Mouse (Mus musculus) cortical plate, adult 2 months (tissue): ENCODE data around the gene C5ar2. TPM values are rescaled to one million over a fixed set of nuclear protein-coding genes. Genes with fewer than 3 reads are reported as not detected.
A peak's percentile ranks its signal among the peaks of the same experiment; 100 is the strongest.

Experiments used
- H3K27ac ChIP-seq: fragments of 200-500 bp; 2 replicates; pipeline ENCODE4 v1.5.1; 2012; ENCODE audit warnings: low read length, control low read depth, inconsistent platforms; ENCODE audit not compliant: insufficient read depth
- H3K4me1 ChIP-seq: fragments of 200-500 bp; 2 replicates; pipeline ENCODE4 v1.6.1; 2011; ENCODE audit warnings: low read length; ENCODE audit not compliant: control insufficient read depth, insufficient read depth
- H3K4me3 ChIP-seq: fragments of 200-500 bp; 2 replicates; pipeline ENCODE4 v1.5.1; 2011; ENCODE audit warnings: mild to moderate bottlenecking, low read length, control low read depth; ENCODE audit not compliant: insufficient read depth
- CTCF ChIP-seq: fragments of 200-500 bp; IDR thresholded peaks from 2 replicates; pipeline ENCODE4 v1.5.1; 2011; ENCODE audit warnings: mild to moderate bottlenecking, control low read depth, low read length; ENCODE audit not compliant: insufficient read depth; ENCODE audit errors: extremely low read depth
- POLR2A ChIP-seq: fragments of 200-500 bp; IDR thresholded peaks from 2 replicates; pipeline ENCODE4 v1.6.1; 2011; ENCODE audit warnings: mild to moderate bottlenecking, low read length, control low read depth; ENCODE audit not compliant: insufficient read depth; ENCODE audit errors: extremely low read depth
- polyA plus RNA-seq: library from polyadenylated mRNA; depleted of rRNA; stranded (reverse); fragments of >200 nt; gene quantifications from 2 replicates; pipeline ENCODE4 v1.2.3, GENCODE M21; 2012; rRNA removed

C5ar2 gene
- polyA plus RNA-seq, 1 experiment, result 0.48 TPM

DNA sequence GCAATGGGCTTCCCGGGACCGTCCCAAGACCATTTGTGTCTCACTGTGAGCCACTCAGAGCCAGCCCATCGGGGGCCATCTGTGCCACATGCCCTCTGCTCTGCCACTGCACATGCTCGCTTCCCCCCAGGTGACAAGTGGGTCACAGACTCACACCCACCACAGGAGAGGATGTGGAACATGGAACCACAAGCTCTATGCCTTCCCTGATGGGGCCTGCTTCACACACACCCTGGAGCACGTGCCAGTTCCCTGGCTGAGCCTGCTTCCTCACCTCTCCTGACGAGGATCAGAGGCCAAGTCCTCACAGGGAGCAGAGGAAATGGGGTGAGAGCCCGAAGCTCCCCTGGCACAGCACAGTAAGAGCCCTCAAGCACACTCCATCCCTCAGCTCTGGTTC is 36.9 kb downstream of the C5ar2 start:
- H3K4me3 ChIP-seq, result no peak overlapping the region
- peak overlapping the region; percentile 31; the same call in 1 of the 2 replicates for H3K27ac ChIP-seq
- TF ChIP-seq CTCF (no peak), POLR2A (no peak)
- peaks cover 2% of the 10 kb centered on the region; the same call in 1 of the 2 replicates for H3K4me1 ChIP-seq

DNA sequence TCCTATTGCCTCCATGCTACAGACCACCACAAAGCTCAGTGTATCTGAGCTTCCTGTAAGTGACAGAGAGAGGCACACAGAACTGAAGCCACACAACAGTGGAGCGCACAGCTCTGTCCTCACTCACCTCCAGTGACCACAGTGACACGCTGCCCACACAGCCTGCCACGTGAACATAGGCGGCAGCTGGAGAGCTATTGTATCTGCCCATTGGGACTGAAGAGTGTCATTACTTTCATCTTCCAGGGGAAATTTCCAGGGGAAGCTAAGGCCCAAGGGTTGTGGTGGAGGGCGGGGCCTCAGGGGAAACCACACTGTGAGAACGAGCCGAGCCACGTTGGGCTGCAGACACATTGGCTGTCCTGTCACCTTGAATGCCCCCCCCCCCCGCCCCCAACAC is 39.2 kb downstream of the C5ar2 start:
- peaks cover 2% of the 10 kb centered on the region; the same call in 1 of the 2 replicates for H3K4me1 ChIP-seq
- H3K4me3 ChIP-seq, result no peak overlapping the region
- H3K27ac ChIP-seq, result no peak overlapping the region
- no peak for TF ChIP-seq POLR2A
- TF ChIP-seq CTCF, result no peak

DNA sequence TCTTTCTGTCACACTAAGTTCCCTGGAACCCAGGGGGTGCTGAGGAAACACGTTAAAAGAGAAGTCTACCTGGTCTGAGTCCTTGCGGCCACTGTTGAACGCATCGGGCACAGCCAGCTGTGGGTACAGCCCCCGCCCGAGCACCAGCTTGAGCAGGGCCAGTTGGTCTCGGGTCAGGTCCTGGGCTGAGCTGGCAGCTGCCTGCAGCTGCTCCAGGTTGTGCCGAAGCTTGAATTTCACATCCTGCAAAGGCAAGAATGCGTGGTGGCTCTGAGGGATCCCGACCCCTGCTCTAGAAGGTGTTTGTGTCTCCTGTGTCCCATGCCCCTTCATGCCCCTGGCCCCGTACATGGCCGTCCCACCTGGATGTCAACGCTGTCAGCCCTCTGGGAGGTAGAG is 40.5 kb downstream of the C5ar2 start:
- TF ChIP-seq CTCF (no peak), POLR2A (no peak)
- H3K4me3 ChIP-seq, result no peak overlapping the region

DNA sequence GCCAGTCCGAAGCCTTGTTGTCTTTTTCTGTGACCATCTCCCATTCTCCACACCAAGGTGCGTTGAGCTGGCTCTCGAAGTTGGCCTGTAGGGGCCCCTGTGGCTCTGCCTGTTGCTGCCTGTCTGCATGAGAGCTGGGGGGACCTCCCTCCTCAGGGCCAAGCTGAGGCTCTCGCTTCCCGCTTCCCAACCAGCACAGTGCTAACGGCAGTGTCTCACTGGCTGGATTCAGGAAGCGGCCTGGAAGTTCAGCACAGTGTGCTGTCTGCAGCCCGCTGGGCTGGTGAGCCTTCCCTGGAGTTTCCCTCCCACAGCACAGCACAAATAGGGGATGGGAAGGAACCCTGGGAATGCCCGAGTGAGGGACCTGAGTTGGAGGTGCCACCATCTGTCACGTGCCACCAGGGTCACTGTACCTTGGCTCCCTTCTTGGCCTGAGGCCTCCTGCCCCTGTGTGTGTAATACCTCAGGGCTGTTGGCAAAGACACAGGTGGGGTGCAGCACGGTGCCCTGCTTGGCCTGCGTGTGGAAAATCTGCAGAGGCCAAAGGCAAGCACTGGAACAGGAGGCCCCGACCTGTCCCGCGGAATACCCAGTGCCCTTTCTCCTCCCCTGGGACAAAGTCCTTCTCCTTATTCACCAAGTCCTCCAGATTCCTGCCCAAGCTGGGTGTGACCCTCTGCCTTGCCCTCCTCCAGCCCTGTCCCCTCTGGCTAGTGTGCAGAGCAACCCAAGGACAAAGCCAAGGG is 41.0 kb downstream of the C5ar2 start:
- no peak overlapping the region for H3K4me3 ChIP-seq
- H3K27ac ChIP-seq, result no peak overlapping the region
- peaks cover 2% of the 10 kb centered on the region; the same call in 1 of the 2 replicates for H3K4me1 ChIP-seq
- no peak for TF ChIP-seq POLR2A
- no peak for TF ChIP-seq CTCF

More for the DNA sequence above, 40.5 kb downstream of the C5ar2 start:
- H3K27ac ChIP-seq, result no peak overlapping the region
- H3K4me1 ChIP-seq, result peaks cover 2% of the 10 kb centered on the region; the same call in 1 of the 2 replicates

DNA sequence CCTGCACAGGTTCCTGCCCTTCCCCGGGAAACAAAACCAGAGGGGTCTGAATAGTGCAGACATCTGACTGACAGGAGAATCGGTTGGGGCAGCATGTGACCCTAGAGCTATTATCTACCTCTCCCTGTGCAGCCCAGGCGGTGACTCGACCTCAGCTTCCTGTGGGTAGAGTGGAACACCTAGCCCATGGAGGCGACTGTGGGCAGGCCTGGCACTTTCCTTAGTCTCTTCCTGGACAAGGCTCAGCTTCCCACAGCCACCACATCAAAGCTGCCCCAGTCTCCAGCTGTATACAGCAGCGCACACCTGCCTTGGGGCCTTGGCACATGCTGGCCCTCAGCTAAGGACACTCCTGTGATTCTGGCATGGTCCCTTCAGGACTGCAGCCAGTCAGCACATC is 42.8 kb downstream of the C5ar2 start:
- TF ChIP-seq POLR2A (no peak), CTCF (no peak)
- no peak overlapping the region for H3K4me3 ChIP-seq
- no peaks in the 10 kb centered on the region for H3K4me1 ChIP-seq
- no peak overlapping the region for H3K27ac ChIP-seq

DNA sequence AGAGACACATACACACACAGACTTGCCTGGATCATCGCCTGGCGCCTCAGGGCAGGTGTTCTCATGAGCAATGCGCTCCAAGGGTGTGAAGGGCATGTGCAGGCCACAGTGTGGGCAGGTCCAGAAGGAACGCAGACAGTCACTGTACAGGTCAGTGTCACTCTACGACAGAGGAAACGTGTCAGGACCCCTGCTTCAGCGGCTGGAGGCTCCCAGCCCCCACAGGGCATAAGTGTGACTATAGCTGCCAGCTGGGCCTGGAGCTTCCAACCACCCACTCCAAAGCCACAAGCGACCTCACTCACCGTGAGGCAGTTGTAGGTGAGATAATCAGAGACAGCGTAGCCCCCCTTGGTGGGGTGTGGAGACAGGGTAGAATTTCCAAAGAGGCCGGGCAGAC is 45.4 kb downstream of the C5ar2 start:
- H3K4me3 ChIP-seq, result no peak overlapping the region
- H3K4me1 ChIP-seq, result no peaks in the 10 kb centered on the region
- H3K27ac ChIP-seq, result no peak overlapping the region
- TF ChIP-seq CTCF, result no peak

DNA sequence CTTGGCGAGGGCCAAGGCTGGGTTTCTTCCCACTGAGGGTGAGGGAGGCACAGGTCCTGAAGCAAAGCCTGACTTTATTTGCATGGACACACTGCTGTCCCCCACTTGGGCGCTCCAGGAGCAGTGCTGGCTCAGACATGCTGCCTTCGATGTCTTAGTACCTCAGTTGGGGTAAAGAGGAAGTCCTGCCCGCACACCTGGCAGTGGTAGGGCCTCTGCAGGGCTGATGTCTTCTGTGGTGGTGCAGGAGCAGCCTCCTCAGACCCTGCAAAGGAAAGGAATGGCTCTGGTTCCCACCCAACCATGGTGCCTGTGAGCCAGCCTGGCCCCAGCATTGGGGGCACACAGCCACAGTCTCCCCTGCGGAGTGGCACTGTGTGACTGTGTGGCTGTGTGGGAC is 46.8 kb downstream of the C5ar2 start:
- Histone ChIP-seq H3K27ac (no peak overlapping the region), H3K4me3 (no peak overlapping the region), H3K4me1 (no peaks in the 10 kb centered on the region)
- TF ChIP-seq CTCF (no peak), POLR2A (no peak)

DNA sequence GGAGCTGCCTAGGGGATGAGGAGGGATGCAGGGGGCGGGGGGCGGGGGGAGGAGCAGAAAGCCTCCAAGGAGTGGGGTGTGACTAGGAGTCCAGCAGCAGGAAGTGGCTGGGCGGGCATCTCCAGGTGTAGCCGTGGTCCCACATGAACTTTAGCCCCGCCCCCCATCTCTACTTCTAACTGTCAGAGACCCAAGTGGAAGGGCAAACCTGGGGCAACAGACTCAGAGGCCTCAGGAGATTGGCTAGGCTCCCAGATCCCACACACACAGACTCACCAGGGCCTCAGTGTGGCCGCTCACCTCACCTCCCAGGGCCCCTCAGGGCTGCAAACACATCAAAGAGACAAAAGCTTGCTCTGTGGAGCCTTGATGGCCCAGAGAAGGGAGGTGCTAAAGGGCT is 47.3 kb downstream of the C5ar2 start:
- Histone ChIP-seq H3K4me1 (no peaks in the 10 kb centered on the region), H3K27ac (no peak overlapping the region), H3K4me3 (no peak overlapping the region)
- TF ChIP-seq CTCF (no peak), POLR2A (no peak)

DNA sequence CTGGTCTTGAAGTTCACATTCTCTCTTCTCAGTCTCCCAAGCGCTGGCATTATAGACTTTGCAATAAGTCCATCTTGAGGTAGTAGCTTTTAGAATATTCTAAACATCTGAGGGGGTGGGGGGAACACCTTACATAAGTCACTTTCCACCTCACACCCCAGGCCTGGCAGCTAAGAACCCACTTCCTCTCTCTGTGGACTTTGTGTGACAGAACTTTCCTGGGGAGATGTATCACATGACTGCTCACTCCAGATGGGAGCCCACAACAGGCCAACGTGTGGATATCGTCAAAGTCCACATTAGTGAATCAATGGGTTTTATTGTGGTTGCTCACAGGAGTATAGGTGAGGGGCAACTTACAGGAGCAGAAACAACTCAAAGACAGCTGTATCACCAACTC is 50.3 kb downstream of the C5ar2 start:
- no peaks in the 10 kb centered on the region for H3K4me1 ChIP-seq
- TF ChIP-seq CTCF, result no peak
- no peak for TF ChIP-seq POLR2A
- H3K27ac ChIP-seq, result no peak overlapping the region
- no peak overlapping the region for H3K4me3 ChIP-seq

DNA sequence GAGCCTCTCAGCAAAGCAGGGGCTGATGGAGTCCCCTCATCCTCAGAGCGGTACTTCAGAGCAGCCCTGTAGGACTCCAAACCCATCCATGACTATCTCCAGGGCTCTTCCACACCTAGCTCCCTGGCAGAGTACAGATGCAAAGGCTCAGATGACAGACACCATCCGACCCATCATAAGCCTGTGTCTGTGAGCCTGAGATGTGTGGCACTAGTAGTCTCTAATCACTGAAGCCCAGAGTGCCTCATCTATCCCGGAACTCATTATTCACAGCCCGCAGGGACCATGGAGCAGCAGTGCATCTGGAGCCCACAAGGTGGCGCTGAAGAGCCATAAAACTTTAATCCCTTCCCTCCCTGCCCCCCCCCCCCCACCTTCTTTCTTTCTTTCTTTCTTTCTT is 51.6 kb downstream of the C5ar2 start:
- TF ChIP-seq POLR2A (no peak), CTCF (peak; percentile 53)
- Histone ChIP-seq H3K4me1 (no peaks in the 10 kb centered on the region), H3K27ac (no peak overlapping the region), H3K4me3 (no peak overlapping the region)

DNA sequence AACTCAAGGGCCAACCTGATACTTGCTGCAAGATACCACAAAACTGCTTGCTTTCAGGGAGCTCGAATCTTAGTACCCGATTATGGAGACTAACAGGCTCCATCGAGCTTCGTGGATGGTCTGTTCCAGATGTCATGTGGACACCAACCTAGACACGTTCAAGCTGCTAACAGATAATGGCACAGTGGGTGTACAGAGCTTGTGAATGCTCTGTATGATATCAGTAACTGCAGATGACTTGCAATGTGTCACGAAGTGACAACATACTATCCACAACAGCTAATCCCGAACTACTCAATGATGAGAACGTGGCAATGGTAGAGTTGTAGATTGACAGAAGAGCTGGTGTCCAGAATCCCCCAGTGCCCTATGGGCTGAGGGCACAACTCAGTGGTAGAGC is 56.5 kb downstream of the C5ar2 start:
- H3K4me3 ChIP-seq, result no peak overlapping the region
- no peak overlapping the region for H3K27ac ChIP-seq
- TF ChIP-seq POLR2A (no peak), CTCF (no peak)
- H3K4me1 ChIP-seq, result no peaks in the 10 kb centered on the region

Other genes with a start within 250 kb of the C5ar2 start
- gene Bicra, start 196.2 kb downstream of the C5ar2 start, polyA plus RNA-seq, result 7.8 and 8.5 TPM in 2 replicates
- 0.45 and 0.52 TPM in 2 replicates for gene Zfp541, start 182.3 kb downstream of the C5ar2 start, polyA plus RNA-seq
- gene Napa, start 145.7 kb downstream of the C5ar2 start, polyA plus RNA-seq, result 436 and 444 TPM in 2 replicates
- gene Kptn, start 124.3 kb downstream of the C5ar2 start, polyA plus RNA-seq, result 51.3 and 58.5 TPM in 2 replicates
- gene Slc8a2, start 114.3 kb downstream of the C5ar2 start, polyA plus RNA-seq, result 164 and 183 TPM in 2 replicates
- gene Meis3, start 69.1 kb downstream of the C5ar2 start, polyA plus RNA-seq, result 83.3 and 84.0 TPM in 2 replicates
- gene Dhx34, start 22.1 kb downstream of the C5ar2 start, polyA plus RNA-seq, result 10.8 and 11.5 TPM in 2 replicates
- gene C5ar1, start 15.4 kb upstream of the C5ar2 start, polyA plus RNA-seq, result 1.5 and 2.0 TPM in 2 replicates
- gene Inafm1, start 29.5 kb upstream of the C5ar2 start, polyA plus RNA-seq, result 49.8 and 53.2 TPM in 2 replicates
- gene Ccdc9, start 42.6 kb upstream of the C5ar2 start, polyA plus RNA-seq, result 68.9 and 79.1 TPM in 2 replicates
- gene Bbc3, start 64.2 kb upstream of the C5ar2 start, polyA plus RNA-seq, result 8.1 and 11.2 TPM in 2 replicates
- 95.8 and 97.1 TPM in 2 replicates for gene Sae1, start 143.7 kb upstream of the C5ar2 start, polyA plus RNA-seq
- gene Zc3h4, start 156.8 kb upstream of the C5ar2 start, polyA plus RNA-seq, result 33.9 and 38.9 TPM in 2 replicates
- gene Tmem160, start 208.6 kb upstream of the C5ar2 start, polyA plus RNA-seq, result 105 and 115 TPM in 2 replicates
- gene Npas1, start 233.6 kb upstream of the C5ar2 start, polyA plus RNA-seq, result 10.7 and 13.0 TPM in 2 replicates